Mouse (Mus musculus): ENCODE measurements around the gene Olfr1029. TPM values are rescaled to one million over a fixed set of nuclear protein-coding genes. Genes with fewer than 3 reads are reported as not detected.
"Not testable (repeated sequence)": the region's sequence is repeated elsewhere in the genome, so short reads cannot be mapped to it uniquely, and the experiment has no call there.

Gene Olfr1029
- not detected in 2 replicates for polyA plus RNA-seq (2015; fragmentation: Nextera tagmentation; extraction: Ambion mirVana)

- WGBS, result 81% methylated on average over 2 of the region's 2 CpGs
- no peak for ATAC-seq
These were observed at the start of gene Olfr1029 for GRCm38 (mm10) chr2:85973595-85973994. Olfr1029 (plus strand) TSS chr2:85973895.

GRCm38 (mm10) chr2:85950137-85950536 lies 23.6 kb upstream of the Olfr1029 start, which contains the start of gene Olfr1028:
Olfr1028 (plus strand) TSS chr2:85950437.
- no peak for DNase-seq (ENCODE audit: low spot score)
- 67% methylated on average over 1 of the region's 1 CpGs for WGBS
- no peaks in the 10 kb centered on the region for H3K9me3 ChIP-seq (ENCODE audit: low read length)
- H3K9ac ChIP-seq (replicated peaks; ENCODE audit: low read depth), result no peak within 1 kb of the TSS
- H3K4me1 ChIP-seq (ENCODE audit: insufficient read depth, low read depth, low read length), result no peaks in the 10 kb centered on the region
- TF ChIP-seq EP300 (IDR thresholded peaks at IDR 0.05) (no peak), CTCF (IDR thresholded peaks at IDR 0.05) (no peak)
- no peak within 1 kb of the TSS for H3K4me3 ChIP-seq (ENCODE audit: low read depth, low read length)
- no peak within 1 kb of the TSS for H3K4me2 ChIP-seq (replicated peaks; ENCODE audit: low read depth, low read length)
- H3K36me3 ChIP-seq (ENCODE audit: insufficient read depth, low read length), result no peaks in the 10 kb centered on the region
- H3K27ac ChIP-seq (ENCODE audit: low read length), result no peak within 1 kb of the TSS
- no peaks in the 10 kb centered on the region for H3K27me3 ChIP-seq (replicated peaks; ENCODE audit: insufficient read depth, low read length)
- no peak for ATAC-seq

More at GRCm38 (mm10) chr2:85973595-85973994, at the start of gene Olfr1029:
- Histone ChIP-seq H3K27me3 (replicated peaks; ENCODE audit: insufficient read depth, low read length) (no peaks in the 10 kb centered on the region), H3K4me2 (replicated peaks; ENCODE audit: low read depth, low read length) (no peak within 1 kb of the TSS), H3K9ac (replicated peaks; ENCODE audit: low read depth) (no peak within 1 kb of the TSS), H3K4me1 (ENCODE audit: insufficient read depth, low read depth, low read length) (no peaks in the 10 kb centered on the region), H3K4me3 (ENCODE audit: low read depth, low read length) (no peak within 1 kb of the TSS), H3K27ac (ENCODE audit: low read length) (no peak within 1 kb of the TSS), H3K36me3 (ENCODE audit: insufficient read depth, low read length) (no peaks in the 10 kb centered on the region), H3K9me3 (ENCODE audit: low read length) (no peaks in the 10 kb centered on the region)
- no peak for TF ChIP-seq EP300 (IDR thresholded peaks at IDR 0.05)
- TF ChIP-seq CTCF (IDR thresholded peaks at IDR 0.05), result no peak
- DNase-seq (ENCODE audit: low spot score), result no peak

GRCm38 (mm10) chr2:85978976-85979375 lies 5.3 kb downstream of the Olfr1029 start, which contains the start of gene Olfr1030:
Olfr1030 (plus strand) TSS chr2:85979276.
- Histone ChIP-seq H3K4me3 (ENCODE audit: low read depth, low read length) (no peak within 1 kb of the TSS), H3K4me1 (ENCODE audit: insufficient read depth, low read depth, low read length) (no peaks in the 10 kb centered on the region), H3K36me3 (ENCODE audit: insufficient read depth, low read length) (no peaks in the 10 kb centered on the region), H3K9ac (replicated peaks; ENCODE audit: low read depth) (no peak within 1 kb of the TSS), H3K4me2 (replicated peaks; ENCODE audit: low read depth, low read length) (no peak within 1 kb of the TSS), H3K27ac (ENCODE audit: low read length) (no peak within 1 kb of the TSS), H3K9me3 (ENCODE audit: low read length) (no peaks in the 10 kb centered on the region), H3K27me3 (replicated peaks; ENCODE audit: insufficient read depth, low read length) (no peaks in the 10 kb centered on the region)
- DNase-seq (ENCODE audit: low spot score) (no peak), ATAC-seq (no peak)
- 50% methylated on average over 1 of the region's 1 CpGs for WGBS
- no peak for TF ChIP-seq CTCF (IDR thresholded peaks at IDR 0.05)
- no peak for TF ChIP-seq EP300 (IDR thresholded peaks at IDR 0.05)

- ATAC-seq, result no peak
- H3K9me3 ChIP-seq (ENCODE audit: low read length), result no peaks in the 10 kb centered on the region
- no peaks in the 10 kb centered on the region for H3K4me1 ChIP-seq (ENCODE audit: insufficient read depth, low read depth, low read length)
- WGBS, result 40% methylated on average over 3 of the region's 3 CpGs
- H3K9ac ChIP-seq (replicated peaks; ENCODE audit: low read depth), result no peak within 1 kb of the TSS
- TF ChIP-seq CTCF (IDR thresholded peaks at IDR 0.05) (no peak), EP300 (IDR thresholded peaks at IDR 0.05) (no peak)
- no peak for DNase-seq (ENCODE audit: low spot score)
- no peak within 1 kb of the TSS for H3K27ac ChIP-seq (ENCODE audit: low read length)
- no peaks in the 10 kb centered on the region for H3K27me3 ChIP-seq (replicated peaks; ENCODE audit: insufficient read depth, low read length)
- no peak within 1 kb of the TSS for H3K4me2 ChIP-seq (replicated peaks; ENCODE audit: low read depth, low read length)
- H3K4me3 ChIP-seq (ENCODE audit: low read depth, low read length), result no peak within 1 kb of the TSS
- no peaks in the 10 kb centered on the region for H3K36me3 ChIP-seq (ENCODE audit: insufficient read depth, low read length)
These were observed 16.3 kb downstream of the Olfr1029 start, which contains the start of gene Olfr1031 for GRCm38 (mm10) chr2:85990004-85990403. Olfr1031 (plus strand) TSS chr2:85990304.

- H3K4me2 ChIP-seq (replicated peaks; ENCODE audit: low read depth, low read length), result no peak within 1 kb of the TSS
- no peak within 1 kb of the TSS for H3K27ac ChIP-seq (ENCODE audit: low read length)
- DNase-seq (ENCODE audit: low spot score) (no peak), ATAC-seq (no peak)
- H3K36me3 ChIP-seq (ENCODE audit: insufficient read depth, low read length), result no peaks in the 10 kb centered on the region
- no peak within 1 kb of the TSS for H3K4me3 ChIP-seq (ENCODE audit: low read depth, low read length)
- no peaks in the 10 kb centered on the region for H3K9me3 ChIP-seq (ENCODE audit: low read length)
- H3K27me3 ChIP-seq (replicated peaks; ENCODE audit: insufficient read depth, low read length), result no peaks in the 10 kb centered on the region
- TF ChIP-seq CTCF (IDR thresholded peaks at IDR 0.05) (no peak), EP300 (IDR thresholded peaks at IDR 0.05) (no peak)
- WGBS, result 76% methylated on average over 7 of the region's 7 CpGs
- H3K9ac ChIP-seq (replicated peaks; ENCODE audit: low read depth), result no peak within 1 kb of the TSS
- H3K4me1 ChIP-seq (ENCODE audit: insufficient read depth, low read depth, low read length), result no peaks in the 10 kb centered on the region
These were observed 31.5 kb downstream of the Olfr1029 start, which contains the start of gene Olfr1032 for GRCm38 (mm10) chr2:86005240-86005639. Olfr1032 (plus strand) TSS chr2:86005540.

GRCm38 (mm10) chr2:86020406-86020805 lies 46.7 kb downstream of the Olfr1029 start, which contains the start of gene Olfr1033:
Olfr1033 (plus strand) TSS chr2:86020633.
- 1% methylated on average over 10 of the region's 11 CpGs for WGBS
- H3K9me3 ChIP-seq (ENCODE audit: low read length); H3K36me3 ChIP-seq (ENCODE audit: insufficient read depth, low read length); ATAC-seq; H3K27me3 ChIP-seq (replicated peaks; ENCODE audit: insufficient read depth, low read length); H3K4me1 ChIP-seq (ENCODE audit: insufficient read depth, low read depth, low read length); H3K9ac ChIP-seq (replicated peaks; ENCODE audit: low read depth); H3K27ac ChIP-seq (ENCODE audit: low read length): not testable (repeated sequence)
- peak within 1 kb of the TSS; percentile 33 for H3K4me3 ChIP-seq (ENCODE audit: low read depth, low read length)
- peak; percentile 61 for DNase-seq (ENCODE audit: low spot score)
- H3K4me2 ChIP-seq (replicated peaks; ENCODE audit: low read depth, low read length), result peak within 1 kb of the TSS; percentile 45

- not testable (repeated sequence) for H3K9ac ChIP-seq (replicated peaks; ENCODE audit: low read depth); H3K4me1 ChIP-seq (ENCODE audit: insufficient read depth, low read depth, low read length); ATAC-seq; H3K4me2 ChIP-seq (replicated peaks; ENCODE audit: low read depth, low read length); H3K4me3 ChIP-seq (ENCODE audit: low read depth, low read length); H3K36me3 ChIP-seq (ENCODE audit: insufficient read depth, low read length); DNase-seq (ENCODE audit: low spot score); H3K27ac ChIP-seq (ENCODE audit: low read length); H3K9me3 ChIP-seq (ENCODE audit: low read length); H3K27me3 ChIP-seq (replicated peaks; ENCODE audit: insufficient read depth, low read length)
- 49% methylated on average over 3 of the region's 9 CpGs for WGBS
These were observed 47.8 kb downstream of the Olfr1029 start for GRCm38 (mm10) chr2:86021518-86021917.

Other genes with a start within 250 kb of the Olfr1029 start
- not detected in 2 replicates for gene Olfr1012, start 211.1 kb upstream of the Olfr1029 start, polyA plus RNA-seq (2015; fragmentation: Nextera tagmentation; extraction: Ambion mirVana)
- not detected in 2 replicates for gene Olfr1013, start 206.8 kb upstream of the Olfr1029 start, polyA plus RNA-seq (2015; fragmentation: Nextera tagmentation; extraction: Ambion mirVana)
- gene Olfr1014, start 201.2 kb upstream of the Olfr1029 start, polyA plus RNA-seq (2015; fragmentation: Nextera tagmentation; extraction: Ambion mirVana), result not detected in 2 replicates
- gene Olfr1015, start 191.9 kb upstream of the Olfr1029 start, polyA plus RNA-seq (2015; fragmentation: Nextera tagmentation; extraction: Ambion mirVana), result not detected in 2 replicates
- gene Olfr1016, start 171.4 kb upstream of the Olfr1029 start, polyA plus RNA-seq (2015; fragmentation: Nextera tagmentation; extraction: Ambion mirVana), result not detected in 2 replicates
- gene Olfr1018, start 155.4 kb upstream of the Olfr1029 start, polyA plus RNA-seq (2015; fragmentation: Nextera tagmentation; extraction: Ambion mirVana), result not detected in 2 replicates
- gene Olfr1019, start 128.4 kb upstream of the Olfr1029 start, polyA plus RNA-seq (2015; fragmentation: Nextera tagmentation; extraction: Ambion mirVana), result not detected in 2 replicates
- not detected in 2 replicates for gene Olfr1020, start 126.9 kb upstream of the Olfr1029 start, polyA plus RNA-seq (2015; fragmentation: Nextera tagmentation; extraction: Ambion mirVana)
- not detected in 2 replicates for gene Olfr1022, start 105.3 kb upstream of the Olfr1029 start, polyA plus RNA-seq (2015; fragmentation: Nextera tagmentation; extraction: Ambion mirVana)
- not detected in 2 replicates for gene Olfr1023, start 88.3 kb upstream of the Olfr1029 start, polyA plus RNA-seq (2015; fragmentation: Nextera tagmentation; extraction: Ambion mirVana)
- gene Olfr1024, start 68.8 kb upstream of the Olfr1029 start, polyA plus RNA-seq (2015; fragmentation: Nextera tagmentation; extraction: Ambion mirVana), result not detected in 2 replicates
- not detected in 2 replicates for gene Olfr1025-ps1, start 58.7 kb upstream of the Olfr1029 start, polyA plus RNA-seq (2015; fragmentation: Nextera tagmentation; extraction: Ambion mirVana)
- not detected in 2 replicates for gene Olfr1026, start 52.3 kb upstream of the Olfr1029 start, polyA plus RNA-seq (2015; fragmentation: Nextera tagmentation; extraction: Ambion mirVana)
- not detected in 2 replicates for gene Olfr1028, start 23.5 kb upstream of the Olfr1029 start, polyA plus RNA-seq (2015; fragmentation: Nextera tagmentation; extraction: Ambion mirVana)
- not detected in 2 replicates for gene Olfr1030, start 5.4 kb downstream of the Olfr1029 start, polyA plus RNA-seq (2015; fragmentation: Nextera tagmentation; extraction: Ambion mirVana)
- gene Olfr1031, start 16.4 kb downstream of the Olfr1029 start, polyA plus RNA-seq (2015; fragmentation: Nextera tagmentation; extraction: Ambion mirVana), result not detected in 2 replicates
- not detected in 2 replicates for gene Olfr1032, start 31.6 kb downstream of the Olfr1029 start, polyA plus RNA-seq (2015; fragmentation: Nextera tagmentation; extraction: Ambion mirVana)
- 3.4 and 8.8 TPM in 2 replicates for gene Olfr1033, start 46.7 kb downstream of the Olfr1029 start, polyA plus RNA-seq (2015; fragmentation: Nextera tagmentation; extraction: Ambion mirVana)
- gene Olfr1034, start 72.0 kb downstream of the Olfr1029 start, polyA plus RNA-seq (2015; fragmentation: Nextera tagmentation; extraction: Ambion mirVana), result 0.06 TPM in 1 of 2 replicates, not detected in the other
- not detected in 2 replicates for gene Olfr1036, start 100.1 kb downstream of the Olfr1029 start, polyA plus RNA-seq (2015; fragmentation: Nextera tagmentation; extraction: Ambion mirVana)
- gene Olfr1037, start 113.5 kb downstream of the Olfr1029 start, polyA plus RNA-seq (2015; fragmentation: Nextera tagmentation; extraction: Ambion mirVana), result not detected in 2 replicates
- gene Olfr1039, start 162.0 kb downstream of the Olfr1029 start, polyA plus RNA-seq (2015; fragmentation: Nextera tagmentation; extraction: Ambion mirVana), result not detected in 2 replicates
- not detected in 2 replicates for gene Olfr1040, start 172.8 kb downstream of the Olfr1029 start, polyA plus RNA-seq (2015; fragmentation: Nextera tagmentation; extraction: Ambion mirVana)
- gene Olfr1042, start 187.9 kb downstream of the Olfr1029 start, polyA plus RNA-seq (2015; fragmentation: Nextera tagmentation; extraction: Ambion mirVana), result not detected in 2 replicates
- gene Olfr1043, start 193.6 kb downstream of the Olfr1029 start, polyA plus RNA-seq (2015; fragmentation: Nextera tagmentation; extraction: Ambion mirVana), result not detected in 2 replicates
- not detected in 2 replicates for gene Olfr1044, start 203.9 kb downstream of the Olfr1029 start, polyA plus RNA-seq (2015; fragmentation: Nextera tagmentation; extraction: Ambion mirVana)
- not detected in 2 replicates for gene Olfr52, start 211.8 kb downstream of the Olfr1029 start, polyA plus RNA-seq (2015; fragmentation: Nextera tagmentation; extraction: Ambion mirVana)
- gene Olfr1045, start 229.1 kb downstream of the Olfr1029 start, polyA plus RNA-seq (2015; fragmentation: Nextera tagmentation; extraction: Ambion mirVana), result not detected in 2 replicates
- gene Olfr1046, start 245.4 kb downstream of the Olfr1029 start, polyA plus RNA-seq (2015; fragmentation: Nextera tagmentation; extraction: Ambion mirVana), result not detected in 2 replicates

Measured in lung, postnatal 0 days (tissue).